Mouse (Mus musculus) heart, embryonic 12.5 days (tissue): Measurements from ENCODE around the gene Vmn1r18. TPM values are rescaled to one million over a fixed set of nuclear protein-coding genes. Genes with fewer than 3 reads are reported as not detected.
"Not testable (repeated sequence)": the region's sequence is repeated elsewhere in the genome, so short reads cannot be mapped to it uniquely, and the experiment has no call there.

Source experiments
- ATAC-seq: fragments of 200-750 bp; cut with Nextera tagmentation; 2 replicates; pipeline ENCODE4 v1.8.0; 2017; ENCODE audit warnings: moderate TSS enrichment, moderate library complexity; ENCODE audit not compliant: insufficient number of reproducible peaks, low FRiP score
- H3K27ac ChIP-seq: fragments of 300-500 bp; sonication (generic); 2 replicates; pipeline ENCODE4 v1.5.1; 2016; ENCODE audit warnings: mild to moderate bottlenecking, moderate library complexity; ENCODE audit not compliant: poor library complexity, severe bottlenecking
- H3K27me3 ChIP-seq: fragments of 300-500 bp; sonication (generic); replicated peaks from 2 replicates; pipeline ENCODE4 v1.6.1; 2016; ENCODE audit warnings: mild to moderate bottlenecking, moderate library complexity
- H3K36me3 ChIP-seq: fragments of 300-500 bp; sonication (generic); 2 replicates; pipeline ENCODE4 v1.6.1; 2016; ENCODE audit warnings: mild to moderate bottlenecking, moderate library complexity
- H3K4me1 ChIP-seq: fragments of 300-500 bp; sonication (generic); replicated peaks from 2 replicates; pipeline ENCODE4 v1.6.1; 2016; ENCODE audit warnings: mild to moderate bottlenecking
- H3K4me2 ChIP-seq: fragments of 300-500 bp; sonication (generic); 2 replicates; pipeline ENCODE4 v1.6.1; 2016; ENCODE audit warnings: mild to moderate bottlenecking, moderate library complexity
- H3K4me3 ChIP-seq: fragments of 300-500 bp; sonication (generic); 2 replicates; pipeline ENCODE4 v1.5.1; 2016; ENCODE audit warnings: mild to moderate bottlenecking
- H3K9ac ChIP-seq: fragments of 300-500 bp; sonication (generic); 2 replicates; pipeline ENCODE4 v1.6.1; 2016; ENCODE audit warnings: mild to moderate bottlenecking, moderate library complexity
- H3K9me3 ChIP-seq: fragments of 300-500 bp; sonication (generic); replicated peaks from 2 replicates; pipeline ENCODE4 v1.6.1; 2016; ENCODE audit warnings: mild to moderate bottlenecking, moderate library complexity
- WGBS: fragments of 180-500 bp; shearing (Covaris S2); methylation state at CpG from one replicate; pipeline ENCODE4 v1.1.7; 2016; 5-methylcytosine and 5-hydroxymethylcytosine counted together
- polyA plus RNA-seq: library from polyadenylated mRNA; unstranded; fragments of >200 nt; fragmentation: Nextera tagmentation; extraction: Ambion mirVana; gene quantifications from 2 replicates; pipeline ENCODE4 v1.2.1, GENCODE M21; 2016

The Vmn1r18 gene
- not detected in 2 replicates for polyA plus RNA-seq

DNA sequence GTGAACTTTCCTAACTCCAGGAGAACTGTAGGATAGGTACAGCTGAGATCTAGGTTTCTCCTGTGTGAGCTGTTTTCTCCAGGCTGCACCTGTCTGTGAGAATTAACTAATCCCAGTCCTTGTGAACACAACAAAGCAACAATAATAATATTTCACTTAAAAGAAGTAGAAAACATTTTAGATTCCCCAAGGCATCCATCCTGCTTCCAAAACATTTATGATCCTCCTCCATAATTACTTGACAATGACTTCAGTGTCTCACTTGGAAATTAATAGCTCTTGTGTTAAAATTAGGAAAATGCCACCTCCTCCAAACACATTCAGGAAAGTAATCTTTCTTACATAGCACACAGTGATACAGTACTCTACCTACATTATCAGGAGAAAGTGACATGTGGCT lies at the start of gene Vmn1r18:
TSS of gene Vmn1r18 (minus strand) at position 101 of the 400 bp plus-strand sequence.
- no peak for ATAC-seq
- H3K4me3 ChIP-seq, result no peak within 1 kb of the TSS
- no peaks in the 10 kb centered on the region for H3K27me3 ChIP-seq
- H3K4me2 ChIP-seq, result no peak within 1 kb of the TSS
- no peak within 1 kb of the TSS for H3K9ac ChIP-seq
- no peaks in the 10 kb centered on the region for H3K4me1 ChIP-seq
- no peaks in the 10 kb centered on the region for H3K9me3 ChIP-seq
- H3K36me3 ChIP-seq, result no peaks in the 10 kb centered on the region
- H3K27ac ChIP-seq, result no peak within 1 kb of the TSS

DNA sequence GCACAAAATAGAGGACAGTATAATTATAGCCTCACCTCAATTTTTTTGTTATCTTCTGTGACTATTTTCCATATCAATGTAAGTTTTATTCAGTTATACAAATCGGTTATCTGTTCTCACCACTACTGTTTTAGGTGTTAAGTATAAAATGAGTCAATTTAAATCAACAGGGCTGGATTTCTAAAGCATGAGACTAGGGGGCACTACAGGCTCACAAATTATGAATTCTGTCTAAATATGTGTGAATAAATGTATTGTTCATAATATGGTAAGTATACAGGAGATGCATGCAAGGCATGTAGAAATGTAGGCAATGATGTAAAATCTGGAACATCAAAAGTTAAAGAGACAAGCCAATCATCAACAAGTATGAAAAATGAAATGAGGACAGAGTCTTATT lies 35.6 kb upstream of the Vmn1r18 start:
- Histone ChIP-seq H3K4me1 (no peaks in the 10 kb centered on the region), H3K27ac (no peak overlapping the region), H3K27me3 (no peaks in the 10 kb centered on the region), H3K4me2 (no peak overlapping the region), H3K36me3 (no peaks in the 10 kb centered on the region), H3K4me3 (no peak overlapping the region), H3K9ac (no peak overlapping the region), H3K9me3 (no peaks in the 10 kb centered on the region)
- WGBS, result 66% methylated on average over 1 of the region's 1 CpGs
- no peak for ATAC-seq

DNA sequence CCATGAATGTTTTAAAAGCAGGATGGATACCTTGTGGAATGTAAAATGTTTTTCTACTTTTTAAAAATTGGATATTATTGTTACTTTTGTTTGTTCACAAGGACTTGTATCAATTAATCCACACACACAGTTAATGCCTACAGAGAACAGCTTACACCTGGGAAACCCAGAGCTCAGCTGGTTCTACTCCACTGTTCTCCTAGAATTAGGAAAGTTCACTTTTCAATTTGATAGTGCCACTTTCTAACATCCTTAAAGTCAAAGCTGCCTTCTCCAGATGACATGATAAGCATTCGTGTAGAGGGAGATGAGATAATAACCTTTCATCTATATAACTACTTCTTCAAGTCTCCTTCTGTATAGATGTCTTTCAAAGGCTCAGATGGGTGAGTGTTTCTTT lies 33.0 kb upstream of the Vmn1r18 start, which contains the start of gene Vmn1r20:
TSS of gene Vmn1r20 (plus strand) at position 301 of the 400 bp plus-strand sequence.
- Histone ChIP-seq H3K36me3 (no peaks in the 10 kb centered on the region), H3K9ac (no peak within 1 kb of the TSS), H3K27me3 (no peaks in the 10 kb centered on the region), H3K27ac (no peak within 1 kb of the TSS), H3K4me2 (no peak within 1 kb of the TSS), H3K4me1 (no peaks in the 10 kb centered on the region), H3K4me3 (no peak within 1 kb of the TSS), H3K9me3 (no peaks in the 10 kb centered on the region)
- ATAC-seq, result no peak
- 47% methylated on average over 1 of the region's 1 CpGs for WGBS

DNA sequence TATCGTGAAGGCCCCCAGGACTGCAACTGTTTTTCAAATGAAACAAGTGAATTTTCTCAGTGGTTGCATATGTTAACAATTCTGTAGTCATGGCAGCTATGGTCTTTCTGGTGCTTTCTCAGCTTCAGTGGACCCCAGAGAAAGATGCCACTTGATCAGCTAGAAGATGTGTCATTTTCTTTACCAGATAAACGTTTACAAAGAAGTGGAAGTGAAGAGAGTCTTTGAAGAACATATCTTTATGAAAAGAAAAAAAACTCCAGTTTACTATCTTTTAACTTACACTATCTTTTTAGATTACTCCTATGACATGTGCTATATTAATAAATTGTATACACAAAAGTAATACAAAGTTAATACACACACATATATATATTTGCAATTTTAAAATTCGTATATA lies 7.9 kb upstream of the Vmn1r18 start, which contains the start of gene Vmn1r19:
TSS of gene Vmn1r19 (plus strand) at position 301 of the 400 bp plus-strand sequence.
- not testable (repeated sequence) for ATAC-seq

DNA sequence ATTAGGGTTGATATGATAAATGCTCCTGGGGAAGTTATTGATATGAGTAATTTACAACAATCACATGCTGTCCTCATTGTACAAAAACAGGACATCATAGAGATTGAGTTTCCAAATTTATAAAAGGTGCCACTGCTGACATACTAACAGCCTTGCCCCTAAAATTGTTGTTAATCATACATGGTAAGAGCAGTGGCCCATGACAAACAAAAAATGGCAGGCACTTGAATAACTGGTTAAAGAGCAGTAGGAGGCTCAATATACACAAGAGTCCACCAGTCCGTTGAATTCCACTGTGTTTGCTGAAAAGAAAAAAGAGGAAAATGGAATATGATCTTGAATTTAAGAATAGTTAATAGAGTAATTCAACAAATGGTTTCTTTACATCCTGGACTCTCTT lies 28.1 kb downstream of the Vmn1r18 start:
- Histone ChIP-seq H3K4me1 (no peaks in the 10 kb centered on the region), H3K4me2 (no peak overlapping the region), H3K9ac (no peak overlapping the region), H3K9me3 (no peaks in the 10 kb centered on the region), H3K27ac (no peak overlapping the region), H3K27me3 (no peaks in the 10 kb centered on the region), H3K36me3 (no peaks in the 10 kb centered on the region), H3K4me3 (no peak overlapping the region)
- no peak for ATAC-seq
- WGBS, result 81% methylated on average over 1 of the region's 1 CpGs

More for the DNA sequence above, 7.9 kb upstream of the Vmn1r18 start, which contains the start of gene Vmn1r19:
- 55% methylated on average over 3 of the region's 3 CpGs for WGBS
- H3K4me3 ChIP-seq, H3K9ac ChIP-seq, H3K9me3 ChIP-seq, H3K4me2 ChIP-seq, H3K4me1 ChIP-seq, H3K27ac ChIP-seq, H3K36me3 ChIP-seq, H3K27me3 ChIP-seq: not testable (repeated sequence)

DNA sequence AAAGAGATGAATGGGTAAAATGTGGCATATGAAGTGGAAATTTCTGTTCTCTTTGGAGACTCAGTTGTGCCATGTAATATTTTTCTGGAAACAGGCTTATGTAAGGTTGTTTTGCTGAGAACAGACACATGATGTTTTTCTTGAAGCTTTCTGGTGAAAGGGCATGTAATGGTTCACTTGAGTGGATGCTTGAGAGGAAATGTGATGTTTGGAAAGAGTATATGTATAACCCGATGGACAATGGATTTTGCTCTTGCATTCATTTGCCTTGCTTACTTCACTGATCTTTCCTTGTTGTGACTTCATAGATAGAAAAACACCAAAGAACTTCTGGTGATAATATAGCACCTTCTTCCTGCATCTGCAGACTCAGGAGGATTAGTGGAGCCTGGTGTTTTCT lies 29.7 kb downstream of the Vmn1r18 start:
- H3K4me2 ChIP-seq, H3K27me3 ChIP-seq, ATAC-seq, H3K4me1 ChIP-seq, H3K9ac ChIP-seq, H3K27ac ChIP-seq, H3K9me3 ChIP-seq, H3K36me3 ChIP-seq, H3K4me3 ChIP-seq: not testable (repeated sequence)
- WGBS, result 83% methylated on average over 1 of the region's 1 CpGs

DNA sequence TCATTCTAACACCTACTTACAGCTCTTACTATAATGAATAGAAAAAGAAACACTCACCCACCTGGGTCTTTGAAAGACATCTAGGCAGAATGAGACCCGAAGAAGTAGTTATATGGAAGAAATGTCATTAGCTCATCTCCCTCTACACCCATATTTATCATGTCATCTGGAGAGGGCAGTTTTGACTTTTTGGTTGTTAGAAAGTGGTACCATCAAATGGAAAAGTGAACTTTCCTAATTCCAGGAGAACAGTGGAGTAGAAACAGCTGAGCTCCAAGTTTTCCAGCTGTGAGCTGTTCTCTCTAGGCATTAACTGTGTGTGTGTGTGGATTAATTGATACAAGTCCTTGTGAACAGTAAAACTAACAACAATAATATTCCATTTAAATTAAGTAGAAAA lies 32.0 kb downstream of the Vmn1r18 start, which contains the start of gene Vmn1r17:
TSS of gene Vmn1r17 (minus strand) at position 101 of the 400 bp plus-strand sequence.
- no peak within 1 kb of the TSS for H3K4me2 ChIP-seq
- H3K27ac ChIP-seq, result no peak within 1 kb of the TSS
- no peak for ATAC-seq
- 70% methylated on average over 1 of the region's 1 CpGs for WGBS
- no peaks in the 10 kb centered on the region for H3K4me1 ChIP-seq
- H3K27me3 ChIP-seq, result no peaks in the 10 kb centered on the region
- H3K4me3 ChIP-seq, result no peak within 1 kb of the TSS
- H3K9me3 ChIP-seq, result no peaks in the 10 kb centered on the region
- no peaks in the 10 kb centered on the region for H3K36me3 ChIP-seq
- H3K9ac ChIP-seq, result no peak within 1 kb of the TSS

DNA sequence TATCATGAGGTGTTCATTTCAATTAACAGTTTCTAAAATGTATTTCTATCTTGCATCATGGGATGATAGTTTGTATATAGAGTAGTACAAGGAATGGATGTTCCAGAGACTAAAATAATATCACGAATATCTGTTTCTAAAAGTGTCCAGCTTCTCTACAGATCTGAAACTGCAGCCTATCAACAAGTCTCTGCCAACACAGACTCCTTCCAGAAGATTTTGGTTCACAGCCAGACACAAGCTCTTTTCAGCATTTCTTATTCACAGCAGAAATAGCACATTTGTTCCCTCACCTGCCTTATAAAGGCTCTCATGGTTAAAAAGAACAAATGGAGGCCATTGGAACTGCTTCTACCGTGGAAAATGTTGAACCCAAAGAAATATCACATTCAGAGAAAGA lies 38.7 kb downstream of the Vmn1r18 start:
- ATAC-seq, result no peak

DNA sequence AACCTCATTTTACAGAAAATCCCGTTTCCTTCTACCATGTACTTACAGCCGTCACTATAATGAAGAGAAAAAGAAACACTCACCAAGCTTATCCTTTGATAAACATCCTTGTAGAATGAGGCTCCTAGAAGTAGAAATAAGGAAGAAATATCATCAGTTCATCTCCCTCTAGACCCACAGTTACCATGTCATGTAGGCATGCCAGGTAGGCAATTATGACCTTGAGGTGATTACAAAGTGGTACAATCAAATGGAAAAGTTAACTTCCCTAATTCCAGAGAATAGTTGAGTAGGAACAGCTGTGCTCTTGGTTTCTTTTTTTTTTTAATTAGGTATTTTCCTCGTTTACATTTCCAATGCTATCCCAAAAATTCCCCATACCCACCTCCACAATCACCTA lies 66.2 kb downstream of the Vmn1r18 start, which contains the start of gene Vmn1r16:
TSS of gene Vmn1r16 (minus strand) at position 101 of the 400 bp plus-strand sequence.
- ATAC-seq, result no peak
- no peak within 1 kb of the TSS for H3K27ac ChIP-seq
- no peak within 1 kb of the TSS for H3K9ac ChIP-seq
- no peaks in the 10 kb centered on the region for H3K27me3 ChIP-seq
- no peak within 1 kb of the TSS for H3K4me3 ChIP-seq
- no peaks in the 10 kb centered on the region for H3K36me3 ChIP-seq
- 69% methylated on average over 3 of the region's 3 CpGs for WGBS
- no peaks in the 10 kb centered on the region for H3K4me1 ChIP-seq
- H3K9me3 ChIP-seq, result peaks cover 8% of the 10 kb centered on the region
- H3K4me2 ChIP-seq, result no peak within 1 kb of the TSS

More for the DNA sequence above, 38.7 kb downstream of the Vmn1r18 start:
- WGBS, result 64% methylated on average over 2 of the region's 2 CpGs
- H3K27ac ChIP-seq, result no peak overlapping the region
- no peak overlapping the region for H3K9ac ChIP-seq
- H3K4me3 ChIP-seq, result no peak overlapping the region
- H3K9me3 ChIP-seq, result no peaks in the 10 kb centered on the region
- no peaks in the 10 kb centered on the region for H3K4me1 ChIP-seq
- no peak overlapping the region for H3K4me2 ChIP-seq
- no peaks in the 10 kb centered on the region for H3K27me3 ChIP-seq
- H3K36me3 ChIP-seq, result no peaks in the 10 kb centered on the region

Other genes with a start within 250 kb of the Vmn1r18 start
- not detected in 2 replicates for gene Vmn1r12, start 238.9 kb downstream of the Vmn1r18 start, polyA plus RNA-seq
- gene Vmn1r13, start 192.5 kb downstream of the Vmn1r18 start, polyA plus RNA-seq, result not detected in 2 replicates
- gene Vmn1r14, start 164.1 kb downstream of the Vmn1r18 start, polyA plus RNA-seq, result not detected in 2 replicates
- not detected in 2 replicates for gene Vmn1r15, start 137.8 kb downstream of the Vmn1r18 start, polyA plus RNA-seq
- not detected in 2 replicates for gene Vmn1r16, start 66.3 kb downstream of the Vmn1r18 start, polyA plus RNA-seq
- gene Vmn1r17, start 32.1 kb downstream of the Vmn1r18 start, polyA plus RNA-seq, result not detected in 2 replicates
- gene Vmn1r19, start 8.0 kb upstream of the Vmn1r18 start, polyA plus RNA-seq, result not detected in 2 replicates
- not detected in 2 replicates for gene Vmn1r20, start 33.1 kb upstream of the Vmn1r18 start, polyA plus RNA-seq
- gene Ppm1k, start 139.7 kb upstream of the Vmn1r18 start, polyA plus RNA-seq, result 15.5 and 16.6 TPM in 2 replicates
- gene Herc6, start 185.2 kb upstream of the Vmn1r18 start, polyA plus RNA-seq, result 5.3 and 5.8 TPM in 2 replicates